Mouse (Mus musculus): ENCODE results near the gene Sema6d.

DNA sequence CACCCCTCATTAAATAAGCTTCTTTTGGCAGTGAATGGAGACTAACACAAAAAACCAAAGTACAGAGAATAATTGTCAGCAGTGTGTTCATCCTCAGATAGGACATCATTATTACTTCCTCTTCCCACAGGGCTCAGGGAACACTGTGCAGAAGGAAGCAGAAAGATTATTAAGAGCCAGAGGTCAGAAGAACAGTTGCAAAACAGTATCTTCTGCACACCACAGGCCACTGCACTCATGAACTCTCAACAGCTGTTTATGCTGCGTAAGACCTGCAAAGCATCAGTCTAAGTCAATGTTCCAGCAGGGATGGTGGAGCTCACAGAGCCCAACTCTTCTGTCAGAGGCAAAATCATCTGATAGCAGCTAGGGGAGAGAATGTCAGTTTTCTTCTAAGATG is 600.6 kb downstream of the Sema6d start:
- TF ChIP-seq CTCF (IDR thresholded peaks at IDR 0.05; ENCODE audit: control insufficient read depth, insufficient read depth, low read length) (no peak), POLR2A (IDR thresholded peaks at IDR 0.05; ENCODE audit: borderline replicate concordance, control insufficient read depth, low read depth, low read length) (no peak)
